Mouse (Mus musculus): ENCODE data around the gene Gmfb. TPM values are rescaled to one million over a fixed set of nuclear protein-coding genes. Genes with fewer than 3 reads are reported as not detected.
"Not testable (repeated sequence)": the region's sequence is repeated elsewhere in the genome, so short reads cannot be mapped to it uniquely, and the experiment has no call there.

Gmfb gene
- polyA plus RNA-seq, 1 experiment from 2014 or later, result 45.1 TPM

DNA sequence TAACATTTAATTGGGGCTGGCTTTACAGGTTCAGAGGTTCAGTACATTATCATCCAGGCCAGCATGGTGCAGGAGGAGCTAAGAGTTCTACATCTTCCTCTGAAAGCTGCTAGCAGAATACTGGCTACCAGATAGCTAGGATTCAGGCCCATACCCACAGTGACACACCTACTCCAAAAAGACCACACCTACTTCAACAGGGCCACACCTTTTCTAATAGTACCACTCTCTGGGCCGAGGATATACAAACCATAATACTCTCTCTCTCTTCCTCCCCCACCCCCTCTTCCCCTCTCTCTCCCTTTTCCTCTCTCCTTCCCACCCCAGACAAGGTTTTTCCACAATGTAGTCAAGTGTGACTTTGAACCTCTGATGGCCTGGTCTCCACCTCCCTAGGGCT, 5.4 kb upstream of the Gmfb start:
- Histone ChIP-seq H3K9ac (no peak overlapping the region), H3K36me3 (no peaks in the 10 kb centered on the region), H3K27me3 (no peaks in the 10 kb centered on the region), H3K4me1 (replicated peaks) (peaks cover 6% of the 10 kb centered on the region), H3K9me3 (replicated peaks) (no peaks in the 10 kb centered on the region), H3K4me2 (no peak overlapping the region), H3K4me3 (no peak overlapping the region), H3K27ac (no peak overlapping the region)
- WGBS, result 68% methylated on average over 1 of the region's 1 CpGs
- no peak for ATAC-seq (replicated peaks; ENCODE audit: insufficient number of reproducible peaks, insufficient read depth, low FRiP score, low read depth)

DNA sequence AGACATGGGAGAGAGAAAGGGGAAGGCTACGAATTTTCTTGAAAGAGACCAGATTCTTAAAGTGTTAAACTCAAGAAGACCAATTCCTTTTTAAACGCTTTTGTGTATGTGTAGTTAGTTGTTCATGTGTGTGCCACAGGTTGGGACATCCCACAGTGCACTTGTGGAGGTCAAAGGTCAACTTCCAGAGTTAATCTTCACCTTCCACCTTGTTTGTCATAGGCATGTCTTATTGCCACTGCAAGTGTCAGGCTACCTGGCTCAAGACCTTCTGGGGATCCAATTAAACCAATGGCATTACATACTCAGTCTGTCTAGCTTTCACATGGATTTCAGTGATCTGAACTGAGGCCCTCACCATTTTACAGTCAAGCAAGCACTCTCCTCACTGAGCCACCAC, 2.0 kb upstream of the Gmfb start:
- Histone ChIP-seq H3K27ac (no peak overlapping the region), H3K4me3 (no peak overlapping the region), H3K4me2 (no peak overlapping the region), H3K4me1 (replicated peaks) (peaks cover 15% of the 10 kb centered on the region), H3K9ac (no peak overlapping the region), H3K9me3 (replicated peaks) (no peaks in the 10 kb centered on the region), H3K36me3 (no peaks in the 10 kb centered on the region), H3K27me3 (no peaks in the 10 kb centered on the region)
- no peak for ATAC-seq (replicated peaks; ENCODE audit: insufficient number of reproducible peaks, insufficient read depth, low FRiP score, low read depth)
- 65% methylated on average over 2 of the region's 2 CpGs for WGBS

DNA sequence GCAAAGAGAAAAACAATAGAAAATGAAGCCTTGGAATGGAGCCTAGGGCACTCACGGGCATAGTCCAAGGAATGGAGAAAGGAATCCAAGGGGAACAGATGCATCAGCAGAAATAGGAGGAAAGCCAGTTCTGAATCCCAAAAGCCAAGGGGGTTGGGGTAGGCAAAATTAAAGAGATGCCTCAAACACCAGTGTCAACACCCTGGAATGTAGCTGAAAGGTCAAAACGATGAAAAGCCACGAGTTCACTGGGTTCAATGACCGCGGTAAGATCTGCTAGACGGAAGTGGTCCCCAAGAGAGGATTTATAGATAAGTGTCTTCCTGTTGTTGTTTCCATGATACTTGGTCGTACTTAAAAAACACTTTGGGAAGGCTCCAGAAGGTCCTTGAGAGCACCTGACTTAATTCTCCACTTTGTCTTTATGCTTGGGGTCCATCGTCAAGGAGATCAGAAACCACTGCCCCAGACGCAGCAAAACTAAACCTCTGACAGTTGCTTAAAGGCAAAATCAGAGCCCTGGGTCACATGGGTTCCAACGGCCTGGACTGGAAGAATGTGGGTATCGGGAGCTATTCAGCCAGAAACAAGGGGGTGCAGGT, 670 bp downstream of the Gmfb start:
- Histone ChIP-seq H3K9me3 (replicated peaks) (no peaks in the 10 kb centered on the region), H3K4me2 (peak overlapping the region; percentile 87), H3K4me1 (replicated peaks) (peaks cover 15% of the 10 kb centered on the region), H3K27me3 (no peaks in the 10 kb centered on the region), H3K36me3 (no peaks in the 10 kb centered on the region), H3K9ac (peak overlapping the region; percentile 90), H3K4me3 (peak overlapping the region; percentile 99), H3K27ac (peak overlapping the region; percentile 96)
- peak; percentile 40 for ATAC-seq (replicated peaks; ENCODE audit: insufficient number of reproducible peaks, insufficient read depth, low FRiP score, low read depth)
- WGBS, result 2% methylated on average over 11 of the region's 11 CpGs

DNA sequence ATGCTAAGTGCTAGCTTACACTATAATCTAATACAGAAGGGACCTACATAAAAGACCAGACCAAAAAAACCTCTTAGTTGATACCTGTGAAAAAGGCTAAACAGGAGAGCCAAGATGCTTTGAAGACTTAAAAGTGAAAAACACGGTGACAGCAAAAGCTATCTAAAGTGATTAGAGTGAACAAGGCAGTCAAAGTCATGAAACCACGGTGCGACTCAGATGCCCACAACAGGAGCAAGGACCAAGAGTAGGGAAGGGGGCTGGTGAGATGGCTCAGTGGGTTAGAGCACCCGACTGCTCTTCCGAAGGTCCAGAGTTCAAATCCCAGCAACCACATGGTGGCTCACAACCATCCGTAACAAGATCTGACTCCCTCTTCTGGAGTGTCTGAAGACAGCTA, 2.1 kb downstream of the Gmfb start:
- not testable (repeated sequence) for H3K4me3 ChIP-seq; H3K9ac ChIP-seq; H3K4me2 ChIP-seq; H3K27ac ChIP-seq; ATAC-seq (replicated peaks; ENCODE audit: insufficient number of reproducible peaks, insufficient read depth, low FRiP score, low read depth); H3K9me3 ChIP-seq (replicated peaks); H3K27me3 ChIP-seq; H3K36me3 ChIP-seq
- peaks cover 18% of the 10 kb centered on the region for H3K4me1 ChIP-seq (replicated peaks)
- 90% methylated on average over 5 of the region's 6 CpGs for WGBS

DNA sequence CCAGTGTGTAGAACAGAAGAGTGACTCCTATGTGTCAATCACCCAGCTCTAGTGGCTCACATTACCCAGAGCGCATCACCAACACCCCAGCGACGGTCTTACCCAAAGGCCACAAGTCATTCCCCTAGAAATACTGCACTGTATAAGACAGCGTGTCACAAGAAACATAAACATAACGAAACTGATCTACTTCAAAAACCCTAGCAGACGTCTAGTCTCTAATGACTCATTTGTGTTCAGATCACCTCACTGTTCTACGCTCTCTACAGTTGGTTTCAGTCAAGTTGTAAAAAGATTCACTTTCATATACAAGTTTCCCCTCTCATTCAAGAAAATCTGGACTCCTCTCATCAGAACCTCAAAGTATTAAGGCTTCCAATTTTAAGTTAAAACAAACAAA, 3.3 kb downstream of the Gmfb start:
- Histone ChIP-seq H3K27me3 (no peaks in the 10 kb centered on the region), H3K27ac (no peak overlapping the region), H3K4me2 (no peak overlapping the region), H3K4me3 (no peak overlapping the region), H3K9ac (no peak overlapping the region), H3K9me3 (replicated peaks) (no peaks in the 10 kb centered on the region), H3K36me3 (peaks cover 4% of the 10 kb centered on the region; the same call in 1 of the 2 replicates), H3K4me1 (replicated peaks) (peaks cover 18% of the 10 kb centered on the region)
- WGBS, result 86% methylated on average over 7 of the region's 7 CpGs
- ATAC-seq (replicated peaks; ENCODE audit: insufficient number of reproducible peaks, insufficient read depth, low FRiP score, low read depth), result no peak

DNA sequence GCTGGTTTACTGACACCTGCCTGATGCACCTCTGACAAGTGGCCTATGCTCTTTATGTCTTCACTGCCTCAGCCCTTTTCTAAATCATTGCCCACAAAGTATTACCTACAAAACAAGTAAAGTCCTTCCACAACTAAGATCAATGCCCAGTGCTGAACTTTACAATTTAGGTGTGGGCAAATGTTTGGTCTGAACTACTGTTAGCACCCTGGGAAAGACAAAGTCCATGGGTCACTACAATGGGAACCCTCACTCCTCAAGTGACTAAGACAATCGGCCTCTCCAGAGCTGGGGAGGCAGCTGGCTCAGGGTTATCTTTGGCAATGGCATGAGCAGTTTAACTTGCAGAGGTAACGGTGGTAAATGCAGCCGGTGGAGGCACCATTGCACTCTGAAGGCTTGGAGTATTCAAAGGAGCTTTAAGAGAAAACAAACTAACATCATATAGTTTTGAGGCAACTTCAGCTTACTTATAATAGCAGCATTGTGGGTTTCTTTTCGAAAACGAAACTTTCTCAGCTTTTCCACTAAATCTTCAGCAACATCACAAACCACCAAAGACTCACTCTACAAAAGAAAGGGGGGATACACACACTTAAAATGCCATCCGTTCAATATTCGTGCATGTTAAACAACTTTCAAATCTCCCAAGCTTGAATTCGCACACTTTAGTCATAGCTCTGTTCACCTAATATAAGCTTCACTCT, 5.0 kb downstream of the Gmfb start:
- peaks cover 15% of the 10 kb centered on the region for H3K4me1 ChIP-seq (replicated peaks)
- H3K27ac ChIP-seq, result no peak overlapping the region
- H3K9ac ChIP-seq, result no peak overlapping the region
- ATAC-seq (replicated peaks; ENCODE audit: insufficient number of reproducible peaks, insufficient read depth, low FRiP score, low read depth), result no peak
- no peaks in the 10 kb centered on the region for H3K9me3 ChIP-seq (replicated peaks)
- 86% methylated on average over 8 of the region's 8 CpGs for WGBS
- peaks cover 13% of the 10 kb centered on the region; the same call in 1 of the 2 replicates for H3K36me3 ChIP-seq
- no peaks in the 10 kb centered on the region for H3K27me3 ChIP-seq
- no peak overlapping the region for H3K4me2 ChIP-seq
- H3K4me3 ChIP-seq, result no peak overlapping the region

DNA sequence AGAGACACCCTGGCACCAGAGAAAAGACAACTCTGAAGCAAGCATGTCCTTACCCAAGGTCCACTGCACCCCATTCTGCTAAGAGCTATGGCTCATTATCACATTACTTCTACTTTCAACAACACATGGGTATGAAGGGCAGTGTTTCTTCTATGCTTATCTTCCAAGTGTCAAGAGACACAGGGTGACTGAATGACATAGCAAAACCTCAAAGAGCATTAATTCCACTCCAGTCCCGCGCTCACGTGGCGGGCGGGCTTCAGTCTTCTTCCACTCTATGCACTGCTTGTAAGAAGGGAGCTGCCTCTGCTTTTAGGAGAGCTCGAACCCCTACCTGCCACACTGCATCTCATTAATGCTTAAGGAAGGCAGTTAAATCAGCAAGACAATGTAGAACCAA, 6.4 kb downstream of the Gmfb start:
- no peak overlapping the region for H3K9ac ChIP-seq
- no peaks in the 10 kb centered on the region for H3K9me3 ChIP-seq (replicated peaks)
- no peak overlapping the region for H3K4me2 ChIP-seq
- peaks cover 10% of the 10 kb centered on the region for H3K4me1 ChIP-seq (replicated peaks)
- no peak overlapping the region for H3K27ac ChIP-seq
- WGBS, result 64% methylated on average over 6 of the region's 6 CpGs
- H3K36me3 ChIP-seq, result peaks cover 24% of the 10 kb centered on the region
- H3K4me3 ChIP-seq, result no peak overlapping the region
- H3K27me3 ChIP-seq, result no peaks in the 10 kb centered on the region
- ATAC-seq (replicated peaks; ENCODE audit: insufficient number of reproducible peaks, insufficient read depth, low FRiP score, low read depth), result no peak

DNA sequence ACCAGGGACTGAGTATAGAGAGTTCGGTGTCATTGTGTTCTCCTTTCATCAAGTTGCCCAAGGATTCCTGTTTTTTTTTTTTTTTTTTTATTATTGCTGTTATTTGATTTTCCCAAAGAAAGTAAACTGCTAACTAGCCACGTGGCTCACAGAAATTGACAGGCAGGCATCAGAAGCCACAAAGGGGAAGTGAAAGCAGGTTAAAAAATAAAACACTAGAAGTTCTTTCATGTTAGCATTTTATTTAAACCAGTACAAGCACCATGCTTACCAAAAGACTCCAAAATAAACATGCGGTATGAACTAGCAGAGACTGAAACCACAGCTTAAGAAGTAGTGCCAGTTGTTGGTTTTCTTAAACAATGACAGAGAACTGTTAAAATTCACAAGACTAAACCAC, 14.1 kb downstream of the Gmfb start:
- no peak overlapping the region for H3K4me3 ChIP-seq
- H3K36me3 ChIP-seq, result peaks cover 31% of the 10 kb centered on the region
- H3K9me3 ChIP-seq (replicated peaks), result no peaks in the 10 kb centered on the region
- WGBS, result 75% methylated on average over 3 of the region's 3 CpGs
- H3K27me3 ChIP-seq, result no peaks in the 10 kb centered on the region
- H3K27ac ChIP-seq, result no peak overlapping the region
- no peak overlapping the region for H3K4me2 ChIP-seq
- H3K4me1 ChIP-seq (replicated peaks), result no peaks in the 10 kb centered on the region
- ATAC-seq (replicated peaks; ENCODE audit: insufficient number of reproducible peaks, insufficient read depth, low FRiP score, low read depth), result no peak
- no peak overlapping the region for H3K9ac ChIP-seq

DNA sequence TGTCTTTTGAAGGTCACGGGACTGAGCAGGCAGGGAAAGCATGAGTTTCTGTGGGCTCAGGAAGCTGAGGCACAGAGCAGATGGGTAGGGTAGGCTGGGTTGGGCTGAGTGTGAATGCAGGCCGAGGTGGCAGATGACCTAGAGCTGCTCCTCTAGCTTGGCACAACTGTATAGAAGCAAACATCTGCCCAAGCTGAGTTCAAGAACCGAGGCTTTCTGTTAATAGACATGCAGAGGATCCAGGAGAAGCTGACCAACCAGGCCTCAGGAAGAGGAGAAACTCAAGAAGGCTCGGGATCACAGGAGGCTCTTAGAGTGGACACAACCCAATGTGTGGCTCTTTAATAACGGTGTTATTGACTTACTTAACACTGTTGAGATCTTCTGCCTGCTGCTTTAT, 15.9 kb downstream of the Gmfb start:
- ATAC-seq (replicated peaks; ENCODE audit: insufficient number of reproducible peaks, insufficient read depth, low FRiP score, low read depth), result no peak
- peaks cover 22% of the 10 kb centered on the region for H3K36me3 ChIP-seq
- H3K27ac ChIP-seq, result no peak overlapping the region
- no peak overlapping the region for H3K4me3 ChIP-seq
- no peak overlapping the region for H3K4me2 ChIP-seq
- H3K27me3 ChIP-seq, result no peaks in the 10 kb centered on the region
- no peaks in the 10 kb centered on the region for H3K4me1 ChIP-seq (replicated peaks)
- 74% methylated on average over 5 of the region's 5 CpGs for WGBS
- H3K9me3 ChIP-seq (replicated peaks), result no peaks in the 10 kb centered on the region
- no peak overlapping the region for H3K9ac ChIP-seq

DNA sequence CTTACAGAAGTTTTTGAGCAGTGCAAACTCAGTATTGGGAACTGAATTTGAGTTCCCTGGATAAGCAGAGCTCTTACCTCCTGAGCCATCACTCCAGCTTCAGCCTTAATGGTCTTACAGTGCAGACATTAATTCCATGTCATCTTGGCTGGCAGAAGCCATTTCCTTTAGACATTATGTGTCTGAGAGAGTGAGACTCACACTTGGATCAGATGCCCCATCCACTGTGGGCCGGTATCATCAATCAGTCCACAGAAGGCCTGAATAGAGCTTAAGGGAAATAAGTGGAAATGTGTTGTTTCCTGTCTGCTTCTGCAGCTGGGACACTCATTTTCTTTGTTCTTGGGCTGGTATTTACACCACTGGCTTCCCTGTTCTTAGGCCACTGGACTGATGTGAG, 18.3 kb downstream of the Gmfb start:
- Histone ChIP-seq H3K9me3 (replicated peaks) (no peaks in the 10 kb centered on the region), H3K27me3 (no peaks in the 10 kb centered on the region), H3K9ac (no peak overlapping the region), H3K36me3 (peaks cover 4% of the 10 kb centered on the region; the same call in 1 of the 2 replicates), H3K4me2 (no peak overlapping the region), H3K4me3 (no peak overlapping the region), H3K4me1 (replicated peaks) (no peaks in the 10 kb centered on the region), H3K27ac (no peak overlapping the region)
- 67% methylated on average over 1 of the region's 1 CpGs for WGBS
- ATAC-seq (replicated peaks; ENCODE audit: insufficient number of reproducible peaks, insufficient read depth, low FRiP score, low read depth), result no peak

DNA sequence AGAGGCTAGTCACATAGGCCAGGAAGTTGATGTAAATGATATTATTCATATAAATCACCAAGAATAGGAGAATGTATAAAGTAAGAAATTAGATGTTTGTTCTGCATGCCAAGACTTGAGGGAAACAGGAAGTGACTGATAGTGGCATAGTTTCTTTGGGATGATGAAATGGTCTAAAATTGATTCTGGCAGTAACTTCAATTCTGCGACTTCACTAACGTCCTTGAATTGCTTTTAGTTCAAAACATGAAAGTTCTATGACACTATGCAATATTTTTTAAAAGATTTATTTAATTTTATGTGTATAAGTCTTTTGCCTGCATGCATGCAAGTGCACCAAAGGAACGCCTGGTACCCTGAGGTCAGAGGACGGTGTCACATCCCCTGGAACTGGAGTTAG, 18.8 kb downstream of the Gmfb start:
- no peaks in the 10 kb centered on the region for H3K4me1 ChIP-seq (replicated peaks)
- H3K9me3 ChIP-seq (replicated peaks), result no peaks in the 10 kb centered on the region
- no peak for ATAC-seq (replicated peaks; ENCODE audit: insufficient number of reproducible peaks, insufficient read depth, low FRiP score, low read depth)
- no peaks in the 10 kb centered on the region for H3K27me3 ChIP-seq
- H3K4me3 ChIP-seq, result no peak overlapping the region
- H3K36me3 ChIP-seq, result peaks cover 3% of the 10 kb centered on the region; the same call in 1 of the 2 replicates
- H3K4me2 ChIP-seq, result no peak overlapping the region
- WGBS, result 81% methylated on average over 4 of the region's 4 CpGs
- H3K27ac ChIP-seq, result no peak overlapping the region
- H3K9ac ChIP-seq, result no peak overlapping the region

Data from heart, embryonic 15.5 days (tissue).